Mouse (Mus musculus): ENCODE measurements around the gene Xrcc6.
"Not testable (repeated sequence)": the region's sequence is repeated elsewhere in the genome, so short reads cannot be mapped to it uniquely, and the experiment has no call there.

Xrcc6 gene

GRCm38 (mm10) chr15:81966062-81966829 lies 21.4 kb upstream of the Xrcc6 start:
- no peak for DNase-seq (ENCODE audit: low spot score)

- no peak for DNase-seq (ENCODE audit: low spot score)
Measured at GRCm38 (mm10) chr15:81967821-81968220, 19.8 kb upstream of the Xrcc6 start.

- no peak for DNase-seq (ENCODE audit: low spot score)
Measured at GRCm38 (mm10) chr15:81968447-81968846, 19.2 kb upstream of the Xrcc6 start.

- no peak for DNase-seq (ENCODE audit: low spot score)
Measured at GRCm38 (mm10) chr15:81969173-81969572, 18.5 kb upstream of the Xrcc6 start.

- DNase-seq (ENCODE audit: low spot score): not testable (repeated sequence)
Measured at GRCm38 (mm10) chr15:81969635-81970034, 18.0 kb upstream of the Xrcc6 start.

- not testable (repeated sequence) for DNase-seq (ENCODE audit: low spot score)
Measured at GRCm38 (mm10) chr15:81970498-81970897, 17.1 kb upstream of the Xrcc6 start.

GRCm38 (mm10) chr15:81975156-81975555 lies 12.5 kb upstream of the Xrcc6 start:
- DNase-seq (ENCODE audit: low spot score): not testable (repeated sequence)

- DNase-seq (ENCODE audit: low spot score): no peak
Measured at GRCm38 (mm10) chr15:81980321-81980720, 7.3 kb upstream of the Xrcc6 start, which contains the start of gene 1700029P11Rik. 1700029P11Rik (plus strand) TSS chr15:81980540.

GRCm38 (mm10) chr15:81982173-81982572 lies 5.5 kb upstream of the Xrcc6 start:
- DNase-seq (ENCODE audit: low spot score): no peak

- no peak for DNase-seq (ENCODE audit: low spot score)
Measured at GRCm38 (mm10) chr15:81985267-81986161, 2.1 kb upstream of the Xrcc6 start.

GRCm38 (mm10) chr15:81989371-81990062 lies 1.9 kb downstream of the Xrcc6 start:
- peak; percentile 58 for DNase-seq (ENCODE audit: low spot score)

- no peak for DNase-seq (ENCODE audit: low spot score)
Measured at GRCm38 (mm10) chr15:81990549-81990948, 2.9 kb downstream of the Xrcc6 start.

- no peak for DNase-seq (ENCODE audit: low spot score)
Measured at GRCm38 (mm10) chr15:81993992-81994391, 6.4 kb downstream of the Xrcc6 start.

- DNase-seq (ENCODE audit: low spot score): no peak
Measured at GRCm38 (mm10) chr15:82004257-82004656, 16.6 kb downstream of the Xrcc6 start.

- DNase-seq (ENCODE audit: low spot score): no peak
Measured at GRCm38 (mm10) chr15:82011947-82012346, 24.3 kb downstream of the Xrcc6 start.

GRCm38 (mm10) chr15:82014745-82015391 lies 27.2 kb downstream of the Xrcc6 start:
- no peak for DNase-seq (ENCODE audit: low spot score)

- no peak for DNase-seq (ENCODE audit: low spot score)
Measured at GRCm38 (mm10) chr15:82015392-82016100, 27.9 kb downstream of the Xrcc6 start.

- DNase-seq (ENCODE audit: low spot score): peak; percentile 97
Measured at GRCm38 (mm10) chr15:82016101-82016808, 28.6 kb downstream of the Xrcc6 start.

- no peak for DNase-seq (ENCODE audit: low spot score)
Measured at GRCm38 (mm10) chr15:82016830-82017229, 29.2 kb downstream of the Xrcc6 start.

GRCm38 (mm10) chr15:82017461-82017860 lies 29.8 kb downstream of the Xrcc6 start:
- no peak for DNase-seq (ENCODE audit: low spot score)

Measured in urinary bladder, postnatal 10 days (tissue).